Mouse (Mus musculus) kidney, embryonic 16.5 days (tissue): ENCODE data around the gene Rab11fip4. TPM values are rescaled to one million over a fixed set of nuclear protein-coding genes. Genes with fewer than 3 reads are reported as not detected.
"Not testable (repeated sequence)": the region's sequence is repeated elsewhere in the genome, so short reads cannot be mapped to it uniquely, and the experiment has no call there.

ENCODE experiments used
- ATAC-seq: fragments of 200-750 bp; cut with Nextera tagmentation; 2 replicates; pipeline ENCODE4 v1.8.0; 2017; ENCODE audit warnings: moderate TSS enrichment; ENCODE audit not compliant: low FRiP score, low TSS enrichment
- H3K27ac ChIP-seq: fragments of 300-500 bp; sonication (generic); 2 replicates; pipeline ENCODE4 v1.5.1; 2014; ENCODE audit warnings: low read length
- H3K27me3 ChIP-seq: fragments of 300-500 bp; sonication (generic); 2 replicates; pipeline ENCODE4 v1.6.1; 2014; ENCODE audit warnings: low read length, control low read depth, mixed read lengths; ENCODE audit not compliant: insufficient read depth
- H3K36me3 ChIP-seq: fragments of 300-500 bp; sonication (generic); 2 replicates; pipeline ENCODE4 v1.6.1; 2014; ENCODE audit warnings: low read length, control low read depth, mixed read lengths; ENCODE audit not compliant: insufficient read depth
- H3K4me1 ChIP-seq: fragments of 300-500 bp; sonication (generic); 2 replicates; pipeline ENCODE4 v1.6.1; 2014; ENCODE audit warnings: low read length, control low read depth, mixed read lengths; ENCODE audit not compliant: insufficient read depth
- H3K4me2 ChIP-seq: fragments of 300-500 bp; sonication (generic); replicated peaks from 2 replicates; pipeline ENCODE4 v1.6.1; 2014; ENCODE audit warnings: low read depth, low read length
- H3K4me3 ChIP-seq: fragments of 300-500 bp; sonication (generic); 2 replicates; pipeline ENCODE4 v1.5.1; 2014; ENCODE audit warnings: mild to moderate bottlenecking, low read length
- H3K9ac ChIP-seq: fragments of 300-500 bp; sonication (generic); replicated peaks from 2 replicates; pipeline ENCODE4 v1.6.1; 2014; ENCODE audit warnings: low read length
- H3K9me3 ChIP-seq: fragments of 300-500 bp; sonication (generic); 2 replicates; pipeline ENCODE4 v1.6.1; 2016; ENCODE audit warnings: low read length, control low read depth
- WGBS: fragments of 180-500 bp; shearing (Covaris S2); extraction: QIAGEN DNeasy Blood & Tissue Kit; methylation state at CpG from one replicate; pipeline ENCODE4 v1.1.7; 2014; 5-methylcytosine and 5-hydroxymethylcytosine counted together
- polyA plus RNA-seq: library from polyadenylated mRNA; unstranded; fragments of >200 nt; fragmentation: Nextera tagmentation; extraction: Ambion mirVana; gene quantifications from 2 replicates; pipeline ENCODE4 v1.2.1, GENCODE M21; 2015

The Rab11fip4 gene
- polyA plus RNA-seq, 1 experiment from 2014 or later: 11.4 TPM

GRCm38 (mm10) chr11:79698542-79698941 lies 107.5 kb downstream of the Rab11fip4 start:
- not testable (repeated sequence) for H3K27ac ChIP-seq, ATAC-seq
- 100% methylated on average over 3 of the region's 4 CpGs for WGBS

GRCm38 (mm10) chr11:79701466-79701865 lies 110.5 kb downstream of the Rab11fip4 start:
- Histone ChIP-seq H3K4me2 (no peak overlapping the region), H3K9ac (no peak overlapping the region; the same call in 1 of the 2 replicates), H3K4me3 (no peak overlapping the region), H3K27me3 (no peaks in the 10 kb centered on the region), H3K4me1 (peaks cover 18% of the 10 kb centered on the region), H3K36me3 (peaks cover 4% of the 10 kb centered on the region; the same call in 1 of the 2 replicates), H3K27ac (no peak overlapping the region), H3K9me3 (no peaks in the 10 kb centered on the region)
- no peak for ATAC-seq
- WGBS: 82% methylated on average over 7 of the region's 7 CpGs

More at GRCm38 (mm10) chr11:79698542-79698941, 107.5 kb downstream of the Rab11fip4 start:
- H3K4me2 ChIP-seq, H3K9me3 ChIP-seq, H3K4me3 ChIP-seq, H3K27me3 ChIP-seq, H3K36me3 ChIP-seq, H3K9ac ChIP-seq: not testable (repeated sequence)
- peaks cover 15% of the 10 kb centered on the region for H3K4me1 ChIP-seq

GRCm38 (mm10) chr11:79702092-79702491 lies 111.1 kb downstream of the Rab11fip4 start:
- ATAC-seq: no peak
- Histone ChIP-seq H3K27me3 (no peaks in the 10 kb centered on the region), H3K27ac (no peak overlapping the region), H3K4me1 (peaks cover 18% of the 10 kb centered on the region), H3K36me3 (peaks cover 4% of the 10 kb centered on the region; the same call in 1 of the 2 replicates), H3K4me2 (no peak overlapping the region), H3K4me3 (no peak overlapping the region), H3K9ac (no peak overlapping the region), H3K9me3 (no peaks in the 10 kb centered on the region)
- WGBS: 90% methylated on average over 6 of the region's 6 CpGs

GRCm38 (mm10) chr11:79703452-79703851 lies 112.4 kb downstream of the Rab11fip4 start:
- Histone ChIP-seq H3K4me3 (peak overlapping the region; percentile 88), H3K9ac (peak overlapping the region; percentile 97), H3K27me3 (no peaks in the 10 kb centered on the region), H3K4me1 (peaks cover 18% of the 10 kb centered on the region), H3K9me3 (no peaks in the 10 kb centered on the region), H3K36me3 (peaks cover 4% of the 10 kb centered on the region; the same call in 1 of the 2 replicates), H3K27ac (peak overlapping the region; percentile 98), H3K4me2 (peak overlapping the region; percentile 67)
- 2% methylated on average over 5 of the region's 5 CpGs for WGBS
- ATAC-seq: peak; percentile 52; the same call in 1 of the 2 replicates

GRCm38 (mm10) chr11:79703885-79704291 lies 112.9 kb downstream of the Rab11fip4 start:
- Histone ChIP-seq H3K4me2 (peak overlapping the region; percentile 67), H3K36me3 (peaks cover 4% of the 10 kb centered on the region; the same call in 1 of the 2 replicates), H3K27ac (peak overlapping the region; percentile 98), H3K9ac (peak overlapping the region; percentile 97), H3K9me3 (no peaks in the 10 kb centered on the region), H3K4me1 (peaks cover 18% of the 10 kb centered on the region), H3K27me3 (no peaks in the 10 kb centered on the region), H3K4me3 (peak overlapping the region; percentile 88)
- ATAC-seq: peak; percentile 47
- under 1% methylated on average over 27 of the region's 27 CpGs for whole genome bisulfite sequencing

- Histone ChIP-seq H3K4me3 (peak overlapping the region; percentile 88), H3K4me1 (peaks cover 18% of the 10 kb centered on the region), H3K27me3 (peaks cover 2% of the 10 kb centered on the region; the same call in 1 of the 2 replicates), H3K9me3 (no peaks in the 10 kb centered on the region), H3K4me2 (peak overlapping the region; percentile 67), H3K27ac (peak overlapping the region; percentile 98), H3K36me3 (peaks cover 4% of the 10 kb centered on the region; the same call in 1 of the 2 replicates), H3K9ac (peak overlapping the region; percentile 97)
- peak; percentile 96 for ATAC-seq
- under 1% methylated on average over 49 of the region's 61 CpGs for WGBS
Measured at GRCm38 (mm10) chr11:79704318-79705150, 113.5 kb downstream of the Rab11fip4 start.

GRCm38 (mm10) chr11:79707084-79707483 lies 116.1 kb downstream of the Rab11fip4 start:
- peaks cover 13% of the 10 kb centered on the region; the same call in 1 of the 2 replicates for H3K27me3 ChIP-seq
- 82% methylated on average over 3 of the region's 3 CpGs for WGBS
- H3K4me2 ChIP-seq: no peak overlapping the region
- ATAC-seq: no peak
- no peak overlapping the region for H3K27ac ChIP-seq
- no peaks in the 10 kb centered on the region for H3K9me3 ChIP-seq
- H3K4me3 ChIP-seq: no peak overlapping the region
- H3K4me1 ChIP-seq: peaks cover 23% of the 10 kb centered on the region
- H3K9ac ChIP-seq: no peak overlapping the region
- no peaks in the 10 kb centered on the region for H3K36me3 ChIP-seq

- Histone ChIP-seq H3K36me3 (no peaks in the 10 kb centered on the region), H3K27me3 (peaks cover 13% of the 10 kb centered on the region; the same call in 1 of the 2 replicates), H3K4me1 (peaks cover 32% of the 10 kb centered on the region), H3K4me2 (peak overlapping the region; percentile 100), H3K27ac (peak overlapping the region; percentile 67; the same call in 1 of the 2 replicates), H3K4me3 (peak overlapping the region; percentile 80), H3K9me3 (no peaks in the 10 kb centered on the region), H3K9ac (peak overlapping the region; percentile 78)
- ATAC-seq: peak; percentile 92
- WGBS: under 1% methylated on average over 98 of the region's 106 CpGs
Measured at GRCm38 (mm10) chr11:79710868-79711765, 120.1 kb downstream of the Rab11fip4 start.

- Histone ChIP-seq H3K4me2 (peak overlapping the region; percentile 100), H3K27ac (no peak overlapping the region), H3K4me3 (peak overlapping the region; percentile 80), H3K9ac (peak overlapping the region; percentile 78), H3K36me3 (no peaks in the 10 kb centered on the region), H3K27me3 (peaks cover 13% of the 10 kb centered on the region; the same call in 1 of the 2 replicates), H3K9me3 (no peaks in the 10 kb centered on the region), H3K4me1 (peaks cover 36% of the 10 kb centered on the region)
- 2% methylated on average over 41 of the region's 46 CpGs for WGBS
- peak; percentile 18; the same call in 1 of the 2 replicates for ATAC-seq
Measured at GRCm38 (mm10) chr11:79711766-79712369, 120.9 kb downstream of the Rab11fip4 start.
